8 mouse cellular contexts compared by ENCODE assay signal in genomic region chr8:106198741-106199140, GRCm38 (mm10). TPM values are rescaled to one million over a fixed set of nuclear protein-coding genes. Genes with fewer than 3 reads are reported as not detected.
DNase-seq lines count a peak whose midpoint lies in the region; ATAC-seq and TF ChIP-seq lines count a peak whose summit lies in the region.

No protein-coding gene starts in this region.

- peaks cover 15% of the 10 kb centered on the region for H3K36me3 ChIP-seq in heart, embryonic 11.5 days (ENCODE audit: control insufficient read depth, insufficient read depth, low read length)

- WGBS in heart, embryonic 11.5 days (ENCODE audit: insufficient replicate concordance), result 8% methylated on average over 1 of the region's 1 CpGs

- no peaks in the 10 kb centered on the region for H3K9me3 ChIP-seq in heart, embryonic 11.5 days (replicated peaks; ENCODE audit: control insufficient read depth, low read length)

- no peak overlapping the region for H3K4me2 ChIP-seq in heart, embryonic 11.5 days

- no peak overlapping the region for H3K27ac ChIP-seq in heart, embryonic 11.5 days (ENCODE audit: low read depth, low read length)
- no peak overlapping the region; the same call in 1 of the 2 replicates for H3K27ac ChIP-seq in cortical plate, adult 2 months (ENCODE audit: insufficient read depth, low read length)

- no peak overlapping the region for H3K9ac ChIP-seq in heart, embryonic 11.5 days (ENCODE audit: low read depth, low read length)

- TF ChIP-seq CTCF in cortical plate, adult 2 months (IDR thresholded peaks at IDR 0.05; ENCODE audit: extremely low read depth, insufficient read depth, low read length), result peak; percentile 65

- no peaks in the 10 kb centered on the region for H3K4me1 ChIP-seq in heart, embryonic 11.5 days (ENCODE audit: control insufficient read depth, insufficient read depth, low read length)
- peaks cover 2% of the 10 kb centered on the region; the same call in 1 of the 2 replicates for H3K4me1 ChIP-seq in cortical plate, adult 2 months (ENCODE audit: control insufficient read depth, insufficient read depth, low read length)

- no peak for ATAC-seq in heart, embryonic 11.5 days (replicated peaks; ENCODE audit: insufficient number of reproducible peaks, low FRiP score, low TSS enrichment)

- DNase-seq in heart, adult 18-20 months, result peak; percentile 37 to 56
- DNase-seq in urinary bladder, postnatal 14 days (ENCODE audit: low spot score), result peak; percentile 41
- no peak for DNase-seq in urinary bladder, postnatal 4 days (ENCODE audit: low spot score in 2 of 2)
- peak; percentile 26 to 33 for DNase-seq in kidney, adult 8-10 months
- DNase-seq in lung, postnatal 25 days (ENCODE audit: low spot score), result peak; percentile 60
- no peak for DNase-seq in right cerebral cortex, postnatal 36 days (ENCODE audit: low spot score in 2 of 2)

- H3K27me3 ChIP-seq in heart, embryonic 11.5 days (ENCODE audit: control insufficient read depth, insufficient read depth, low read length), result no peaks in the 10 kb centered on the region

- TF ChIP-seq POLR2A in cortical plate, adult 2 months (IDR thresholded peaks at IDR 0.05; ENCODE audit: extremely low read depth, insufficient read depth, low read length), result no peak

- H3K4me3 ChIP-seq in heart, embryonic 11.5 days (ENCODE audit: low read depth, low read length), result no peak overlapping the region
- H3K4me3 ChIP-seq in cortical plate, adult 2 months (ENCODE audit: insufficient read depth, low read length), result no peak overlapping the region

RNA-seq across cellular contexts. Expression of gene Slc7a6os, which starts 12.0 kb away (rescaled TPM):
- 10 to 100 TPM in 1 of 2 experiments, 1 to 10 TPM in 1; 9.8 to 11.0 TPM for total RNA-seq in heart, adult 18-20 months (2021)
- polyA plus RNA-seq in heart, embryonic 11.5 days (2014; fragmentation: Nextera tagmentation; extraction: Ambion mirVana), result 27.2 and 31.7 TPM in 2 replicates
- polyA plus RNA-seq in cortical plate, adult 2 months (2012; rRNA removed), result 26.3 and 28.0 TPM in 2 replicates

RNA-seq across cellular contexts. Expression of gene Prmt7, which starts 12.0 kb away (rescaled TPM):
- 10 to 100 TPM; 25.3 to 26.5 TPM for total RNA-seq in heart, adult 18-20 months (2021)
- 40.1 and 41.8 TPM in 2 replicates for polyA plus RNA-seq in heart, embryonic 11.5 days (2014; fragmentation: Nextera tagmentation; extraction: Ambion mirVana)
- polyA plus RNA-seq in cortical plate, adult 2 months (2012; rRNA removed), result 33.9 and 34.4 TPM in 2 replicates

RNA-seq across cellular contexts. Expression of gene Slc7a6, which starts 30.1 kb away (rescaled TPM):
- total RNA-seq in heart, adult 18-20 months (2021), result 10 to 100 TPM in 1 of 2 experiments, 1 to 10 TPM in 1; 8.8 to 11.5 TPM
- 64.5 and 67.4 TPM in 2 replicates for polyA plus RNA-seq in heart, embryonic 11.5 days (2014; fragmentation: Nextera tagmentation; extraction: Ambion mirVana)
- polyA plus RNA-seq in cortical plate, adult 2 months (2012; rRNA removed), result 30.4 and 33.3 TPM in 2 replicates

RNA-seq across cellular contexts. Expression of gene Pla2g15, which starts 48.5 kb away (rescaled TPM):
- 1 to 10 TPM; 6.7 to 7.9 TPM for total RNA-seq in heart, adult 18-20 months (2021)
- 3.0 and 7.2 TPM in 2 replicates for polyA plus RNA-seq in heart, embryonic 11.5 days (2014; fragmentation: Nextera tagmentation; extraction: Ambion mirVana)
- 19.6 and 19.9 TPM in 2 replicates for polyA plus RNA-seq in cortical plate, adult 2 months (2012; rRNA removed)

Comparison
In these comparisons a context has a peak if more than half of its experiments do, and no peak if none do; other contexts are left out.
1. DNase-seq: peak in heart, adult 18-20 months (2 of 2), urinary bladder, postnatal 14 days (single experiment), kidney, adult 8-10 months (2 of 2) and lung, postnatal 25 days (single experiment); none in urinary bladder, postnatal 4 days (0 of 2) and right cerebral cortex, postnatal 36 days (0 of 2).